Mouse (Mus musculus) v-Abl transformed pro-B cells (cell line): ENCODE results near the gene Mrps21.

Source experiments
- in situ Hi-C, 2 experiments: fragments of 400-800 bp; cut with MboI; formaldehyde crosslinking; loops; one replicate each; pipeline ENCODE4 v1.15.1; 2025; ENCODE audit not compliant: unreplicated experiment in 2 of 2

The Mrps21 gene

DNA sequence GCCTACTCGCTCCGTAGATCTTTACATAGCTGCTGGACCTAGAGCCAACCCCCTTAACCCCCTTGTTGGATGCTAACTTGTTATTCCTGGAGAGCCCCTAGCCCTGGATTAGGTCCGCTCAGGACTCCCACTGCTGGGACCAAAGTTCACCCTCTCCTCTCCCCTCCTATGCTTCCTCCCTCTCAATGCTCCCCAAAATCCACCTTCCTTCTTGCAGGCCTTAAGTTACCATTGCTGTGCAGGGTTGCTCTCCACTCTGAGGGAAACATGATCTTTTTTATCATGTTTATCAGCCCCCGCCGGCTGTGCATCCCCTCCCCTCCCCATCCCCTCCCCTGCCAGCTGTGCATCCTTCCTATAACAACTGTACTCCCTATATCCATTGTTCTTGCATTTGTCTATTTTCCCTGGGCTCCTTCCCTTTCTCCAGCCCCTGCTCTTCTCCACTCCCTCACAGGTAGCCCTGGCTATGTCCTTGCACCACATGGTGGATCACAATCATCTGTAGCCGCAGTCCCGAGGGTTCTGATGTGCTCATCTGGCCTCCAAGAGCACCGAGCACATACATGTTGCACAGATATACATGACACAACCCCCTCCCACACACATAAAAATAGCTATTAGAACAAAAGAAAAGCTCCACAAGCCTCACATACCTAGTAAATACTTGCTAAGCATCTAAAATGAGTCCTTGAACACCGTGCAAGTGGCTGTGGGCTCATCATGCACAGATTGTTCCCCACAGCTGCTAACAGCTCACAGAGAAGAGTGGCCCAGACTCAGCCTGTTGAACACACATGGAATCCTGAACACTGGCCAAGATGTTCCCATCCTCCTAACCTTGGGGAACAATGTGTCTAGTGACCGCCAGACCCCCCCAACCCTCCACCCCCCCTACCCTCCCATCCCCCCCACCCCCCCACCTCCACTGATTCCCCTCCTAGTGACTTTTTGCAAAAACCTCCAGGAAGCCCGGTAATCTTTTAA is 21.0 kb upstream of the Mrps21 start:
- in situ Hi-C loops: no loop called here

DNA sequence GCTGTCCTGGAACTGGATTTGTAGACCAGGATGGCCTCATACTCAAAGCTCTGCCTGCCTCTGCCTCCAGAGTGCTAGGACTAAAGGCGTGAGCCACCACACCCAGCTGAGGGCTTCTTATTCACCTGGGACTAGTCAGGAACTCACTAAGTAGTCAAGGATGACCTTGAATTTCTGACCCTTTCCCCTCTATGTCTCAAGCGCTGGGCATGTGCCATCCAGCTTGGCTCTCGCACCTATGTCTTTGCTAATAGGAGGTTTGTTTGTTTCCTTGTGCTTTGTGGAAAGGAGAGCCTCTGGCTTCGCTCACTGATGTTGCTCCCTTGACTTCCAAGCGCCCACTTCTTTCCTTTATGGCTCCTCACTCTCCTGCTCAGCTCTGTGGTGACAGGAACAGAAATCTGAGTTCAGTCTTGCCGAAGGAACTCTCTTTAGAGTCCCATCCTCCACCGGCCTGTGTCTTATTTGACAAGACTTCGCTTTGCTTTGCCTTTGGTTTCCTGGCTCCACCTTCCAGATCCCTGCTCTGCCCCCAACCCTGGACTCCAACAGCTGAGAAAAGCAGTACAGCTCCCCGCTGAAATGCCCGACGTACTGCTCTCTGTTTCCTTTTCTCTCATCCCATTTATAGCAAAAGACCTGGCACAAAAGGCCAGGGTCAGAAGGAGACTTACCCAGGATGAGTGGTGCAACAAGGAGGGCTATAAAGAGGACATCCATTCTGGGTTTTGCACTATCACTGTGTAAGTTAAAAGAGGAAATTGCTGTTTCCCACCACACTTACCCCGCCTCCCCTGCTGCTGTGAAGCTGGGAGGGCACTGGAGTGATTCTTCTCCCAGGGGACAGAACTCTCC is 20.1 kb upstream of the Mrps21 start, which contains the start of gene BC028528:
Gene BC028528, minus strand, starts transcription at position 795 of the 855 bp plus-strand sequence.
- in situ Hi-C loops: no loop called here

DNA sequence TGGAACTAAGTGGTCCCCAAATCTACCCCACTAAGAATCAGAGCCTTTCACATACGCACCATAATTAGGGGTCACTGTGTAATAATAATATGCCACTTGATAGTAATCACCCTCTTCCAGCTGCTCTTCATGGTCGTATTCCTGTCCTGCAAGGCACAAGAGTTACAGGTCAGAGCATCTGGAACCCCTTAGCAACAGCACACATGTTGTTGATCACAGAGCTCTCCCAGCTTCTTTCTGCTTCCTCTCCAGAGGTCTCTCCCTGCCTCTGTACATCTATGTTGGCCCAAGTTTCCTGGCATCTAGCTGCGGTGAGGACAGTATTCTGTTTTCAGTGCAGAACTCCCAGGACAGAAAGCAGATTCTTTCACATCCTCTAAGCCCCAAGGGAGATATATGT is 18.3 kb upstream of the Mrps21 start:
- in situ Hi-C loops: loop anchor here in 1 of 2 experiments (10.0 kb wide), 1 partner anchor 165 kb away; the partner anchor contains the start of gene Vps45

DNA sequence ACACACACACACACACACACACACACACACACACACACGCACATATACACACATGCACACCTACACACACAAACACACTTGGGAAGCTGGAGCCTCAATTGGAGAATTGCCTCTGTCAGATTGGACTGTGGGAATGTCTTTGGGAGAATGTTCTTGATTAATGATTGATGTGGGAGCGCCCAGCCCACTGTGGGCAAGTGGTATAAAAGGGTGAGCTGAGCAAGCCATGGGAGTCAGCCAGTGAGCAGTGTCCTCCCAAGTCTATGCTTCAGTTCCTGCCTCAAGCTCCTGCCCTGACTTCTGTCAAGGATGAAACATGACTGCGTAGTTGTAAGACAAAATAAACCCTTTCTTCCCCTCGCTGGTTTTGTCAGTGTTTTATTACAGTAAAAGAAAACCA is 16.3 kb upstream of the Mrps21 start:
- in situ Hi-C loops: loop anchor here in 1 of 2 experiments (10.0 kb wide), 1 partner anchor 167 kb away; the partner anchor contains the start of gene Vps45

DNA sequence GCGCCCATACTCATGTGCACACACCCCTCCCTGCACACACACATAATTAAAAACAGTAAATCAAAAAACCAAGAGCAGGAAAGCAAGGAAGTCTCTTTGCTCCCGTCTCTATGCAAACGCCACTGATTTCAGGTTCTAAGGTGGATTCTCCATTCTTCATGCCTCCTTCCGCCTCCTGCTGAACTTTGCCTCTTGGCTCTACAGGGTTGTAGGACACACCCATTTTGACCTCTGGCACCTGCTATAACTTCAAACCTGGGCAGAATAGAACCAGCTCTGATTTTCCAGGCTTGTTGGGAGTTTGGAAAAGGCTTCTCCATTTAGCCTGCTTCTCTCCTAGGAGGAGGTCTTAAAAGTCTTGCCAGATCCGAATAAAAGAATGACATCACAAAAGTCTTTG is 13.1 kb upstream of the Mrps21 start:
- in situ Hi-C loops: loop anchor here (5.0 to 10.0 kb wide), 2 partner anchors 78 to 170 kb away; partner anchors contain the start of gene Vps45 (in 1 of the 2)

DNA sequence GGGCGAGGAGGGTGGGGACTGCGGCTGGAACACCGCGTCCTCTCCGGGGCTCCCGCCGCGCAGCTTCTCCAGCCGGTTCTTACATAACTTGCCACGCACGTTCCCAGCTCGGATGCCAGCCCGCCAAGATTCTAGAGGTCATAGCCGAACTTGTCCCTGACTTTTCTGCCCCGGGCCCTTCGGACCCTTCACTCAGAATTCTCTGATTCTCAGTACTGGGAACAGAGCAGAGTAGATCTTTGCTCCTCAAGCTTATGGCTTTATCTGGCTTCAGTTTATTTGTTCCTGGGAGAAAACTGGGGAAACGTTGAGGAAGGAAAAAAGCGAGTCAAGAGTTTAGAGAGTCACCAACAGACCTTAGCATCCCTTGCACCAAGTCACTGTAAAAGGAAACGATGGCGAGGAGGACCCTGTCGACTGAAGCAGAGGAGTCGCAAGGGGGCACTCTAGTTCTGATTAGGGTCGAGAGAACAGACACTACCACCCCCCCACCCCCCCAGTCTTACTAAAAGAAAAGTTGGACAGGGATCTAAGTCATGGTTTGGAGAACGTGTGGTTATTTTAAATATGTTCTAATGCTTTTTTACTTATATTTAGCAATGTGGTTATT is 11.6 kb upstream of the Mrps21 start:
- in situ Hi-C loops: loop anchor here (5.0 to 10.0 kb wide), 2 partner anchors 79 to 172 kb away; partner anchors contain the start of gene Vps45 (in 1 of the 2)

DNA sequence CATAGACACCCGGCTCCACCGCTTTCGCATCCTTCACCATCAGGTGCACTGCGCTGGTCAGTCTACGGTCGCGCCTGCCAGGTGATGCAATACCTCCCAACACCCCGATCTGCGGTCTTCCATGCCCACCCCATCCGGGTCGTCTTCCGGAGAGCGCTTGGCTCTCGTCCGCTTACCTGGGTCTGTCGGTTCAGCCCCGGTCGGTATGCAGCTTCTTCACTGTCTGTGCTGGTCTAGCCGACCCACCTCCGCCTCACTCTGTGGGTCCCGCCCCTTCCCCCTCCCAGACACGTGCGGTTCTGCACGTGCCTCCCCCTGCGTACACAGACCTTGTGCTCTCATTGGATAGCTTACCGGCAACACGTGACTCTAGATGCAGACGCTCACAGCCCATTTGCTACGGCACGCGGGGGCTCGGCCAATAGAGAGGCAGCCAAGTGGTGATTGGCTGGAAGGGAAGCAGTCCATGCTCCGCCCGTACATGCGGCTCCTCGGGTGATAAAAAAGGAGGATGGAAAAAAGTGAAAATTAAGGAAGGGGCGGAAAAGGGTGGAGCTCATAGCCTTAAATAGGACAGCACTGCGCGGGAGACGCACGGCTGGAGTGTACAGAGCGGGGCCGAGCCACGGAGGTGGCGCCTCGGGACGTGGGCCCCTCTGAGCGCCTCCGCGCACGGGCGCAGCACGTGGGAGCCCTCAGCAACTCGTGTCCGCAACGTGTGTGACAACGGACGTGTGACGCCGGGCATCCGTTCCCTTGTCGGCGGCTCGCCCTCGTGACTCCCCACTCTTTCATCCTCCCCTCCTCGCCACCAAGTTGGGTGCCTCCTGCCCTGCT is 10.9 kb upstream of the Mrps21 start, which contains the start of gene Ciart:
Gene Ciart, minus strand, starts transcription at position 273 of the 837 bp plus-strand sequence.
- in situ Hi-C loops: loop anchor here (5.0 to 10.0 kb wide), 2 partner anchors 80 to 173 kb away; partner anchors contain the start of gene Vps45 (in 1 of the 2)

DNA sequence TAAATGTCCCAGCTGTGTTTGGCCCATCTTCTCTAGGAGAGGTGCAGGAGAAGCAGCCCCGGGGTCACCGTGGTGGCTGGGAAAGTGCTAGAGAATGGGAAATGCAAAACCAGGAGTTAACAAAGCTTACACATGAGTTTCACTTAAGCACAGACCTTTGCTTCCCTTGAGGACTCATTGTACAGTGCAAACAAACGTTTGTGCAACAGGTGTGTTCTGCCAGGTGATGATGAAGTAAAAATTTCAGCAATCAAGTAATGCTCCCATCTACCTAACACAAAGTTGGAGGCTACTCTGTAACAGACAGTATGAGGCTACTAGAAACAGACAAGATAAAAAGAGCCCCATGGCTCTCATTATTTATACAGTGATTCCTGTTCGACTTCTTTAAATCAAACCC is 7.7 kb upstream of the Mrps21 start:
- in situ Hi-C loops: no loop called here

DNA sequence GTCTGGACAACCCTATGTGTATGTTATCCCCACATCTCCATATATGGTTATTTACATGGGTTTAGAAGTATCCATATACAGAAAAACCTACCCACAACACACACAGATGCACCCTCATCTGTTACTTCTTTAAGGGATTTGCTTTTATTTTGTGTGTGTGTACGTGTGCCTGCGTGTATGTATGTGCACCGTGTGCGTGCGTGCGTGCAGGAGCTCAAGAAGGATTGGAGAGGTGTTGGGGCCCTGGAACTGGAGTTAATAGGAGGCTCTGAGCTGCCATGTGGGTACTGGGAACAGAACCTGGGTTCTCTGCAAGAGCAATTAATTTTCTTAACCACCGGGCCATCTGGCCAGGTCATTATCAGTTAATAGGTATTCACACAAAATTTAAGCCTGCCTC is 729 bp upstream of the Mrps21 start:
- in situ Hi-C loops: loop anchor here in 1 of 2 experiments (5.0 kb wide), 1 partner anchor 185 kb away; the partner anchor contains the start of gene Vps45

DNA sequence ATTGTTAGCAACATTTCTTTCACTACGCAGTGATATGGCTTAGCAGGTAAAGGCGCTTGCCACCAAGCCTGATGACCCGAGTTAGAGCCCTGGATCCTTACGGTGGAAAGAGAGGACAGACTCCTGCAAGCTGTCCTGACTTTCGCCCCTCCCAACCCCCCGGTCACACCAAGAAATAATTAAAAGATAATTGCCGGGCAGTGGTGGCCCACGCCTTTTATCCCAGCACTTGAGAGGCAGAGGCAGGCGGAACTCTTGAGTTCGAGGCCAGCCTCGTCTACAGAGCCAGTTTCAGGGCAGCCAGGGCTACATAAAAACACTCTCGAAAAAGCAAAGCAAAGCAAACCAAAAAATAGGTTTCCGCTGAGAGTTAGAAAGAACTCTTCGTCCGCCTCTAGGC is 343 bp downstream of the Mrps21 start:
- in situ Hi-C loops: loop anchor here in 1 of 2 experiments (5.0 kb wide), 1 partner anchor 186 kb away; the partner anchor contains the start of gene Vps45

DNA sequence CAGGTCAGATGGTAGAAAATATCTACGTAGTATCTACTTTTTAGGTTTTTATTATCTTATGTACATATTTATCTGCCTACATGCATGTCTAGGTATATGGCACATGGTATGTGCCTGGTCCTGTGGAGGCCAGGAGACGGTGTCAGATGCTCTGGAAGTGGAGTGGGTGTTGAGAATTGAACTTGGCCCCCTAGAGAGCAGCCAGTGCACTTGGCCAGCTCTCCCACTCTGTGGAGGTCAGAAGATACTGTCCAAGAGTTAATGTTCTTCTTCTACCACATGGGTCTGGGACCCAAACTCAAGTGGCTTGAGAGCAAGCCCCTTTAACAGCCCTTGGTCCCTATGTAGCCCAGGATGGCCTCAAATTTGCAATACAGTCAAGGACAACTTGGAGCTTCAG is 3.9 kb downstream of the Mrps21 start:
- in situ Hi-C loops: loop anchor here (5.0 to 10.0 kb wide), 2 partner anchors 40 to 47 kb away; no protein-coding TSS in a partner anchor

DNA sequence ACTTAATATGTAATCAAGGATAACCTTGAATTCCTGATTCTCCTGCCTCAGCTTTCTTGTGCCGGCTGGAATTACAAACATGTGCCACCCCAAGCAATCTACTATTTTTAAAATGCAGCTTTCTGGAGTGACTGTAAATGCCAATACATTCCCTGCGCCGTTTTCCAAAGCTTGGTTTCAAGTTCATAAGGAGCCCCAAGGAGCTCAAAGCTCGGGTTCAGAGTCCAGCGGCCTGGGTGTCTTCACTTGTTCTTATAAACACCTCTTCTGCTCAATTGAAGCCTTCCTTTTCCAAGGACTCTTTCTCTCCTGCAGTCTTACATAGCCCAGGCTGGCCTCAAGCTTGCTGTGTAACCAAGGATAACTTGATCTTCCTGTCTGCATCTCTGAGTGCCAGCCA is 5.2 kb downstream of the Mrps21 start:
- in situ Hi-C loops: loop anchor here (5.0 to 10.0 kb wide), 2 partner anchors 41 to 49 kb away; no protein-coding TSS in a partner anchor

DNA sequence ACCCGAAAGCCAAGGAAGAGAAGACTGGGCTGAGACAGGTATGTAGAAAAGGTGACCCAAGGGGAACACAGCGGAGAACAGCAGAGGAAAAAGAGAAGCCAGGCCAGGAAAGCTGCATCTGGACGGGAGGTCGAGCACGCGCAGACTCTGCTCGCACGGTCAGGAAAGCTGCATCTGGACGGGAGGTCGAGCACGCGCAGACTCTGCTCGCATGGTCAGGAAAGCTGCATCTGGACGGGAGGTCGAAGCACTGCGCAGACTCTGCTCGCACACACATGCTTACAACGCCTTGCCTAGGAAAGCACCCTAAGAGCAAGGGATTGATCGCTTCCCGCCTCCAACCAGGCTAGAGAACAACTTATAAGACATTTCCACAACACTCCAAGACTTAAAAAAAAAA is 5.7 kb downstream of the Mrps21 start:
- in situ Hi-C loops: loop anchor here (5.0 to 10.0 kb wide), 2 partner anchors 42 to 49 kb away; no protein-coding TSS in a partner anchor

DNA sequence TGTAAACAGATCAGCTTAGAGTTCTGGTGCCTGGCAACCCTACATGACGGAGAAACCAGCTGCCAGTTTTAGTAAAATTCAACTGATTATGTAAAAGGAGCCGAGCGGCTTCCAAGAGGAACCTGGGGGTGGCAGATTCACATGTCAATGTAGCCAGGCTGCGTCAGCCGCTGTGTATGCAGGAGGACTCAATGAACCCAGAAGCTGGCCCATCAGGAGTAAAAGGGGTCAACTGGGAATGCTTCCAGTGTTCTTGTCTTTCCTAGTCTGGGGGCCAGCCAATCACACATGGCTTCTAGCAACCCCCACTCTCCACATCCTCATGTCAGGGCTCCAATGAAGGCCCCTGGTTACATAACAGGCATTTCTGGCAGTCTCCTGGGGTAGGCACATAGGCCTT is 6.3 kb downstream of the Mrps21 start:
- in situ Hi-C loops: loop anchor here (5.0 to 10.0 kb wide), 2 partner anchors 42 to 50 kb away; no protein-coding TSS in a partner anchor

DNA sequence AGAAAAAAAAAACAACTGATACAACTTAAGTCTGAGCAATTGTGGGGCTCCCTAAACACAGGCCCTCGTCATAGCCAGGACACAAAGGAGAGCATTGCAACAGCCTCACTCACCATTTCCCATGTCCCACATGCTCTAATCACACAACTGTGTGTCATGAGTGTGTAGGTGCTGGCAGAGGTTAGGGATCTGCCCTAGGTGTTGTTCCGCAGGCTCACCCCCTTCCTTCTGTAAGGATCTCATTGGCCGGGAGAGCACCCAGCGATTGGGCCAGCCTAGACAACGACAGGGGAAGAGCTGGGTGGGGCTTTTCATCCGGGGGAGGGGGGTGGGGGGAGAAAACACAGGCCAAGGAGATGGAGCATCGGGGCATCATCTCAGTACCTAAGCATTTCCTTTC is 7.7 kb downstream of the Mrps21 start:
- in situ Hi-C loops: loop anchor here in 1 of 2 experiments (5.0 to 10.0 kb wide), 2 partner anchors 51 to 99 kb away; no protein-coding TSS in a partner anchor

DNA sequence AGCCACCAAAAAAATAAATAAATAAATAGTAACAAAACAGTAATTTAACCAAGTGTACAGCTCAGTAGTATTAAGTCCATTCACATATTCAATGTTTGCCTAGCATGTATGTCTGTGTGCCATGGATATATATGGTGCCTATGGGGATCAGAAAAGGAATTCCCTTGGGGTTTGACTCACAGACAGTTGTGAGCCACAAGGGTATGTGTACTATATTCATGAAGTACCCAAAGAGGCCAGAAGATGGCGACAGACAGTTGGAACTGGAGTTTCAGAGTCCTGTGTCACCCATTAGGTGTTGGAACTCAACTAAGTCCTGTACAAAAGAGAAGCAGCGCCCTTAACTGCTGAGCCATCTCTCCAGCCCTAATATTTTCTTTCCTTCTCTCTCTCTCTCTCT is 9.5 kb downstream of the Mrps21 start:
- in situ Hi-C loops: loop anchor here in 1 of 2 experiments (5.0 to 10.0 kb wide), 2 partner anchors 53 to 101 kb away; no protein-coding TSS in a partner anchor

DNA sequence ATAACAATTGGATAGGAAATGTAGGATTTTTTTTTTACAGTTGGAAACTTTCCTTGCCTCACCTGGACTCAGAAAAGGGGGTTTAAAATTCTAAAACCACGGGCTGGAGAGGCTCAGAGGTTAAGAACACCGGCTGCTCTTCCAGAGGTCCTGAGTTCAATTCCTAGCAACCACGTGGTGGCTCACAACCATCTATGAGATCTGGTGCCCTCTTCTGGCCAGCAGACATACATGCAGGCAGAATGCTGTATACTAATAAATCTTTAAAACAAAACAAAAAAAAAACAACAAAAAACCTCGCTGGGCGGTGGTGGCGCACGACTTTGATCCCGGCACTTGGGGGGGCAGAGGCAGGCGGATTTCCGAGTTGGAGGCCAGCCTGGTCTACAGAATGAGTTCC is 10.1 kb downstream of the Mrps21 start:
- in situ Hi-C loops: loop anchor here in 1 of 2 experiments (5.0 to 10.0 kb wide), 2 partner anchors 54 to 101 kb away; no protein-coding TSS in a partner anchor

DNA sequence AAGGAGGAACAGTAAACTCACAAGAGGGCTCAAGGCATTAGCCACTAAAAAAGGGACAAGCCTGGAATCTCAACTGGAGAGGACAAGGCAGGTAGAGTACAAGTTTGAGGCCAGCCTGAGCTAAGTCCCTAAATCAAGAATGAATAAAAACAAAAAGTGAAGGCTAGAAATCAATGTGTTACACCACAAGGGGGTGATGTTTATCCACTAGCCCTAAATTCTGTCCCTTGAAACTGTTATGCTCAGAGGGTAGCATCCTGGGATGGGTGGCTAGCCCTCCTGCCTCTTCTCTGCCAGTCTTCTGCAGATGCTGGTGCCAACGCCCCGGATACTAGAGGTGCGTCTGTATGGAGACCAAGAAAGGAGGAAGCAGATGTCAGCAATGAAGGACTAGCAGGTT is 11.0 kb downstream of the Mrps21 start:
- in situ Hi-C loops: loop anchor here in 1 of 2 experiments (5.0 to 10.0 kb wide), 2 partner anchors 54 to 102 kb away; no protein-coding TSS in a partner anchor
